10 mouse cellular contexts compared by ENCODE assay signal in the genomic region with DNA sequence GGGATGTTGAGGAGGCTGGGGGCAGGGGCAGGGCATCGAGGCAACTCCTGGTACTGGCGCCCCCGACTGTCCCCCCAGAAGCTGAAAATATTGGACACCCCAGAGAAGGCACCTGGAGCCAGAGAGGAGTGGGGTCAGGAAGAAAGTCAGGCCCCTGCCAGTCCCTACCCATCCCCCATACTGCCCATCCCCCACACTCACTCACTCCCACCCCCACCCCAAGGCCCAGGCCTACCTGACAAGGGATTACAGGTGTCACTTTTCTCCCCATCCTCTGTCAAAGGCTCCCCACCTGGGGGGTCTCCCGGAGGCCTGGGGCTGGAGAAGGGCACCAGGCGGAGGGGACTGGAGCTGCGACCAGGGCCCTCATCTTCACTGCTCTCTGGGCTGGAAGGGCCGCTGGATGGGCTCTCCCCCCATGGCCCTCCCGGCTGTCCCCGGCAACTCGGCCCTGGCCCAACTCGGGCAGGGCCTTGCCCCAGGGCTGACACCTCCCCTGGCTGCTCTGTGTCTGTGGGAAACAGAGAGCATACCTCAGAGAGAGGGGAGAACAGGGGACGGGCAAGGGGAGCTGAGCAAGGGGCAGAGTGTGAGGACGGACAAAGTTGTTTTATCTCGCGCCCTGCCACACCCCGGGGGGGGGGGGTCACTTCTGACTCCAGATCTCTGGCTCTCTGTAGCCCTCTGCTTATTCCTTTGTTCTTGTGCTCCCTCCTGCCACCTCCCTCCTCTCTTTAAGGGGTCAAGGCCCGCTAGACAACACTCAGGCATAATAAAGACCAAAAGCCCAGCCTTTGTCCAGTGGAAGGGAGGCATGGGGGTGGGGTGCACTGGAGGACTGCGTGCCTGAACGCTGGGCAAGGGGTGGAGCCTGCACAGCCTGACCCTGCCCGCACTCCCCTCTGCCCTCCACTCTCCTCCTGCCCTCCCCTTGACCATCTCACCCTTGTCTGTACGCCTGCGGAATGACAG. TPM values are rescaled to one million over a fixed set of nuclear protein-coding genes. Genes with fewer than 3 reads are reported as not detected.
DNase-seq lines count a peak whose midpoint lies in the region; ATAC-seq and TF ChIP-seq lines count a peak whose summit lies in the region.
"Had no signal": no experiment of that assay in that cellular context is flagged by ENCODE, and none has a peak within 500 bp of the region (broad histone marks: within the 10 kb centered on the region; RNA-seq: fewer than 3 reads in every experiment).

No protein-coding gene starts in this region.

- H3K27me3 ChIP-seq in kidney, embryonic 14.5 days (ENCODE audit: control insufficient read depth, insufficient read depth, low read length) = no peaks in the 10 kb centered on the region
- H3K27me3 ChIP-seq in heart, postnatal 0 days (ENCODE audit: control insufficient read depth, insufficient read depth, low read length) = no peaks in the 10 kb centered on the region
- no peaks in the 10 kb centered on the region for H3K27me3 ChIP-seq in midbrain, embryonic 15.5 days (replicated peaks)

- no peak for TF ChIP-seq EP300 in heart, postnatal 0 days (IDR thresholded peaks at IDR 0.05; ENCODE audit: low read depth)

- peak; percentile 47; the same call in 1 of the 2 replicates for ATAC-seq in kidney, embryonic 14.5 days (ENCODE audit: low FRiP score, low TSS enrichment)
- ATAC-seq in heart, postnatal 0 days (ENCODE audit: insufficient read depth, low read depth) = peak; percentile 4; the same call in 1 of the 2 replicates
- peak; percentile 38 for ATAC-seq in midbrain, embryonic 15.5 days (replicated peaks)

- DNase-seq in kidney, adult 18-20 months = no peak
- peak; percentile 91 for DNase-seq in embryo, embryonic 10 days (ENCODE audit: low spot score)
- no peak for DNase-seq in heart, postnatal 0 days (ENCODE audit: low spot score)
- no peak for DNase-seq in cerebellum, adult 11-12 months
- no peak for DNase-seq in urinary bladder, adult 18-20 months (ENCODE audit: low spot score in 2 of 2)
- no peak for DNase-seq in layer of hippocampus, adult 18-20 months (ENCODE audit: low spot score in 2 of 2)

- H3K4me2 ChIP-seq in kidney, embryonic 14.5 days (replicated peaks; ENCODE audit: low read depth, low read length) = no peak overlapping the region
- H3K4me2 ChIP-seq in heart, postnatal 0 days (ENCODE audit: low read depth, low read length) = no peak overlapping the region
- no peak overlapping the region for H3K4me2 ChIP-seq in midbrain, embryonic 15.5 days

- no peak overlapping the region for H3K27ac ChIP-seq in kidney, embryonic 14.5 days (ENCODE audit: low read depth, low read length)
- peak overlapping the region; percentile 44 for H3K27ac ChIP-seq in heart, postnatal 0 days (ENCODE audit: low read depth)
- no peak overlapping the region for H3K27ac ChIP-seq in midbrain, embryonic 15.5 days

- H3K9me3 ChIP-seq in kidney, embryonic 14.5 days (ENCODE audit: control insufficient read depth, low read length) = no peaks in the 10 kb centered on the region
- H3K9me3 ChIP-seq in heart, postnatal 0 days (replicated peaks; ENCODE audit: control insufficient read depth, low read length) = no peaks in the 10 kb centered on the region
- H3K9me3 ChIP-seq in midbrain, embryonic 15.5 days = no peaks in the 10 kb centered on the region
- H3K9me3 ChIP-seq: G1E had no signal

- peaks cover 23% of the 10 kb centered on the region for H3K4me1 ChIP-seq in kidney, embryonic 14.5 days (ENCODE audit: control insufficient read depth, insufficient read depth, low read length)
- peaks cover 24% of the 10 kb centered on the region for H3K4me1 ChIP-seq in heart, postnatal 0 days (ENCODE audit: control insufficient read depth, insufficient read depth)
- peaks cover 21% of the 10 kb centered on the region for H3K4me1 ChIP-seq in midbrain, embryonic 15.5 days

- H3K36me3 ChIP-seq in kidney, embryonic 14.5 days (ENCODE audit: control insufficient read depth, insufficient read depth, low read length) = peaks cover 15% of the 10 kb centered on the region; the same call in 1 of the 2 replicates
- H3K36me3 ChIP-seq in heart, postnatal 0 days (replicated peaks; ENCODE audit: control insufficient read depth, insufficient read depth, low read length) = peaks cover 60% of the 10 kb centered on the region
- peaks cover 14% of the 10 kb centered on the region; the same call in 1 of the 2 replicates for H3K36me3 ChIP-seq in midbrain, embryonic 15.5 days (replicated peaks)

- 0 out of 2 replicates have a peak overlapping the region, but pooled peaks have one; percentile 34 for H3K9ac ChIP-seq in kidney, embryonic 14.5 days (ENCODE audit: low read depth, low read length)
- peak overlapping the region; percentile 34; the same call in 1 of the 2 replicates for H3K9ac ChIP-seq in heart, postnatal 0 days (replicated peaks; ENCODE audit: low read depth, low read length)
- no peak overlapping the region for H3K9ac ChIP-seq in midbrain, embryonic 15.5 days

- TF ChIP-seq CTCF in heart, postnatal 0 days (IDR thresholded peaks at IDR 0.05; ENCODE audit: low read depth) = no peak

- 18% methylated on average over 21 of the region's 22 CpGs for WGBS in kidney, embryonic 14.5 days
- 33% methylated on average over 21 of the region's 22 CpGs for WGBS in heart, postnatal 0 days
- WGBS in midbrain, embryonic 15.5 days = 9% methylated on average over 22 of the region's 22 CpGs

- no peak overlapping the region for H3K4me3 ChIP-seq in kidney, embryonic 14.5 days (ENCODE audit: low read length)
- H3K4me3 ChIP-seq in heart, postnatal 0 days (ENCODE audit: low read depth, low read length) = no peak overlapping the region
- no peak overlapping the region for H3K4me3 ChIP-seq in midbrain, embryonic 15.5 days

RNA-seq across cellular contexts. Expression of gene Kcnh2, which starts 29.4 kb away (rescaled TPM):
- 4.6 and 5.7 TPM in 2 replicates for polyA plus RNA-seq in kidney, embryonic 14.5 days (2014; fragmentation: Nextera tagmentation; extraction: Ambion mirVana)
- total RNA-seq in heart, postnatal 0 days (2014; rRNA removed; ENCODE audit: low replicate concordance) = 86.1 and 120 TPM in 2 replicates
- 29.4 and 32.1 TPM in 2 replicates for polyA plus RNA-seq in heart, postnatal 0 days (2015; fragmentation: Nextera tagmentation; extraction: Ambion mirVana)
- polyA plus RNA-seq in midbrain, embryonic 15.5 days (2015; fragmentation: Nextera tagmentation; extraction: Ambion mirVana) = 11.8 and 13.9 TPM in 2 replicates
- 10 to 100 TPM; 23.0 to 26.8 TPM for total RNA-seq in layer of hippocampus, adult 18-20 months (2021)
- total RNA-seq: megakaryocyte, adult 5-6 weeks had no signal

RNA-seq across cellular contexts. Expression of gene Nos3, which starts 42.6 kb away (rescaled TPM):
- polyA plus RNA-seq in kidney, embryonic 14.5 days (2014; fragmentation: Nextera tagmentation; extraction: Ambion mirVana) = 6.3 and 12.0 TPM in 2 replicates
- 50.9 and 52.1 TPM in 2 replicates for total RNA-seq in heart, postnatal 0 days (2014; rRNA removed; ENCODE audit: low replicate concordance)
- polyA plus RNA-seq in heart, postnatal 0 days (2015; fragmentation: Nextera tagmentation; extraction: Ambion mirVana) = 21.1 and 25.6 TPM in 2 replicates
- polyA plus RNA-seq in midbrain, embryonic 15.5 days (2015; fragmentation: Nextera tagmentation; extraction: Ambion mirVana) = 10.9 and 11.9 TPM in 2 replicates
- total RNA-seq in layer of hippocampus, adult 18-20 months (2021) = 1 to 10 TPM; 6.8 to 7.0 TPM
